Mouse (Mus musculus) kidney, postnatal 10 days (tissue): ENCODE measurements at regions not wholly inside any gene's neighbourhood (a gene's known extent, or its start where the extent isn't known, plus 50 kb on each side); places are given as distances from the start of the nearest gene placed in this dataset.

ENCODE experiments used
- DNase-seq: peaks from one replicate; pipeline ENCODE4 v3.0.0; 2021; ENCODE audit warnings: mixed read lengths

DNA sequence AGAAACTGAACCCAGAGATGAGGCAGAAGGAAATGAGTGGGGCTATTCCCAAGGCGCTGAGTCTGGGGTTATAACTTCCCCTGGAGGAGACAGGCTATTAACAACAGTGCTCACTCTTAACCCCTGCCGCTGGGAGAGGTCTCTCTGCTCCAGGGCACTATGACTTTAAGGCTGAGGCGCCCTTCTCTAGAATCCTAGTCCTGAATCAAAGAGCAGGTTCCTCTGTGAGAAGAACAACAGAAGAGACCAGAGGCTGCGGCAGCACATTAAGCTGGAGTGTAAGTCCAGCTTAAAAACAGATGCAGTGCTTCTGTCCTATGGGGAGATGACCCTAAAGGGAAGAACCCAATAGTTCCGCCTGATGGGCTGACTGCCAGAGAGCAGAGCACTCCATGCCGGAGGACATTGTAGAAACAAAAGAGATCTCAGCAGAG lies 173.4 kb upstream of the Klf7 start:
- DNase-seq, result peak; percentile 69

DNA sequence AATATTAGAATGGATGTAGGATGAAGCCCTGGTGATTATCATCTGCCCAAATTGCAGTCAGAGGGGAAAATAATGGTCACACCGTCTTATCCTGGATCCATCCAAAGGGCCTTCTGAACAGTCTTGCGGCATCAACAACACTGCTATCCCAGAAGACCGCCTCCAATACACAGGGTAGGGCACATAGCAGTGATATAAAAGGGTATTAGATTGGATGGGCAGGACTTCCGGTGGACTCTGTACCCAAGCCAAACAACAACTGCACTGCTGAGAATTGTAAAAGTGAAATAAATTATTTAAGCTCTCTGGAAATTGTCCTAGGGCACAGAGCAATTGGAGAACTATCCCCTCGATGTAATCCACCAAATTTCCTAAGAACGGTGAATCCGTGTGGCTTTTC lies 173.0 kb upstream of the Klf7 start:
- DNase-seq, result no peak

DNA sequence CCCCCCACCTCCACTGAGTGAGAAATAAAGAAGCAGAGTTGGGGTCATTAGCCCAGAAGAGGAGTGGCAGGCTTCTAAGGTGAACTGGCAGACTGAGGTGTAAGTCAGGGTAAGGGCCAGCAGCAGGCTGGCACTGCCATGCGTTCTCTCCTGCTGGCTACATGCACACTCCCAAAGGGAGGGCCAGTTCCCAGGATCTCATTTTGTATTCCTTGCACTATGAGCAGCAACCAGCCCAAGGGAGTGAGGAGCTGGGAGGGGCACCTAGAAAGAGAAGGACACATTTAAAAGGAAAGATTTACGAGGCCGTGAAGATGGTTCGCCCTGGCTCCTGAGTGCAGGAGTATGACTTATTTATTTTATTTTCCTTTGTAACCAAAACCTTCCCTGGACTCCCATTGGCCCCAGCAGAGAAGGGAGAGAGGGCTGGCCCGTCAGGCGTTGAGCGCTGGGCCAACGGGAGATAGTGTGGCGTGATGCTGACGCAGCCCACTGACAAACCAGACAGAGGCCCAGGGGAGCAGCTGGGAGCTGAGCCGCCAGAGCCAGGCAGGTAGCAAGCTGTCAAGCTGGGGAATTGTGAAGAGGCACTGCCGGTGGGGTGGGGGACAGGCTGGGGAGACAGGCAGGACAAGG lies 166.8 kb upstream of the Klf7 start:
- DNase-seq, result peak; percentile 26

DNA sequence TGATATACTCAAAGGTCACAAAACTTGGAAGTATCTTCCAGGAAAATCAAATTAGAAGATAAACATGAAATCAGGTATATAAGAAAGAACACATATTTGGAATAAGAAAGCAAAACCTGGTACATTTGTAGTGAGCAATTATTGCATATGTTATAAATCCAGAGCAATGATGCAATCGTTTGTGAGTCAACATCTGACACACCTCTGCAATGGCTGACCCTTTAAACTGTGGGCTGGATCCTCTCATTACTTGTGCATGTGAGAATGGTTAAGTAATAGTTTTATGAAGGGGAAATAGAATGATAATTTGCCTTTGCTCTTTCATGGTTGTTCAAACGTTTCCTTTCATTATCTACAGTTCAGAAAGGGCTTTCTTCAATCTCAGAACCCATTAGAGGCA lies 165.0 kb upstream of the Klf7 start:
- no peak for DNase-seq

DNA sequence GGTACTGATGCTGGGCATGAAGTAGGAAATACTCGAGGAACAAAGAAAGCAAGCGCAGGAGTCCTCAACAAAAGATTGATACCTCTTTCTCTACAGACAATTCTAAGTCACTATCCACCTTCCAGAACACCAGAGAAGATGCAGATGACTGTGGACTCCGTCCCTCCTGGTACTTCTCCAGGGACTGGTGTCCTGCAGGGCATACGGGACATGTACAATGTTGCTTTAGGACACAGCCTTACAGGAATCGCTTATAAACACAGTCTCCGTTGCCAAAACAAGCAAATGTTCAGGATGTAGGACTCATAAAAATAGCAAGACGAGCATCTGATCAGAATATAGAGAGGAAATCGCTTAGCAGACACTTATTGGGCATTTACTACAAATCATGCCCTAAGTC lies 162.6 kb upstream of the Klf7 start:
- no peak for DNase-seq

DNA sequence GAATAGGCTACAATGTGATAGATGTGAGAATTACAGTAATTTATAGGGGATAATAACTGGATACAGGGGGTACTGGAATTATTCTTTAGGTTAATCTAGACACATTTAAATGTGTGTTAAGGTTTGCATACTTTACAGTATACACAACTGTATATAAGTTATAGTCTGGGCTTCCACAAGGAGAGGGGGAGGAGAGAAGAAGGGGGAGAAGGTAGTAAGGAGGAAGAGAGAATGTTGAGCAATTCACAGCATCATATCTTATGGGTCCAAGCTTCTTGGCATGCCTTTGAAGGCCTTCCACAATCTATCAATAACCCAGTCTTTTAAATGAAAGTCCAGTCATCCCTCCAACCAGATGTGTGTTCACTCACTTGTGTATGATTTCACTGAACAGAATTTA lies 153.8 kb upstream of the Klf7 start:
- DNase-seq, result no peak

DNA sequence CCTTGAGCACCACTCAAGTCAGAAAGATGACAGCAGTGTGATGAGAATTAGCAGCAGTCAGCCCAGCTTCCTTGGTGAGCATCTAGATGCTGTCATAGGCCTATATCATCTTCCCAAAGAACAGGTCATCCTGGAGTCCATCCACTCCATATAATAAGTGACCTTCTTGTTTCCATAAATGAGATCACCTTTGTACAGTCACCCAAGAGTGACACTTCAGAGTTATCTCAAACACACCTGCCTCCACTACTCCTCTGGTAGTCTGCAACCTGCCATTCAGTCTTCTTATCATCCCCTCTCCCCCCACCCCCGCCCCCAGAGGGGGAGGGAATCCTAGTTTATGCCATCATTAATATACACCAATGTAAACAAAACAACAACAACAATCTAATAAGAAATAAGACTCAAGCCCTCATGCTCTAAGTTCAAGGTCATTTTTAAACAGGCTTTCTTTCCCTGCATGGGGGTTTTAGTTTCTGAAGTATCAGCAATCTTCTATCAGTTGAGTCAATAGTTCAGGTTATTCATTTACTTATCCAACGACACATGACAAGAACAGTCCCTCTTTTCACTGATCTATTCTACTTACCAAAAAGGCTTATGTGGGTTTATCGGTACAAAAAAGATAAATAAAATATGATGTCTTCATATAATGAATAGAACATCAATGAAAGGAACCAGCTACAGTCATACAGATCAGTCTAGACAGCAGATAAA lies 153.2 kb upstream of the Klf7 start:
- DNase-seq, result no peak

DNA sequence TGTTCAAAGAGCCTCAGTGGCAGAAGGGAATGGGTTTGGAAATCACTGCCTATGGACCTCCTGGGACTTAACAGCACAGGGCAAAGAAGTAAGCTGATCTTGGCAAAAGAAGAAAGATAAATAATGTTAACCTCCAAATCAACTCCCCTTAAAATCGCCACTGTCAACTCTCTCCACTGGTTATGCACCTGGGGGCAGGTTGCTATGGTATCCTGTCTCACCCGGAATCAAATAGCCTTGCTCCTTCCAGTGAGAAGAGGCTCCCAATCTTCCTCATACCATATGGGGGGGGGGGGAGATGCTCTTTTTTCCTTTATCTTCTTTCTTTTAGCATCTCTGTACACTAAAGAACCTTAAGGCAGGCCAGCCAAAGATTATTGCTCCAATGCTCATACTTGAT lies 135.2 kb upstream of the Klf7 start:
- no peak for DNase-seq

DNA sequence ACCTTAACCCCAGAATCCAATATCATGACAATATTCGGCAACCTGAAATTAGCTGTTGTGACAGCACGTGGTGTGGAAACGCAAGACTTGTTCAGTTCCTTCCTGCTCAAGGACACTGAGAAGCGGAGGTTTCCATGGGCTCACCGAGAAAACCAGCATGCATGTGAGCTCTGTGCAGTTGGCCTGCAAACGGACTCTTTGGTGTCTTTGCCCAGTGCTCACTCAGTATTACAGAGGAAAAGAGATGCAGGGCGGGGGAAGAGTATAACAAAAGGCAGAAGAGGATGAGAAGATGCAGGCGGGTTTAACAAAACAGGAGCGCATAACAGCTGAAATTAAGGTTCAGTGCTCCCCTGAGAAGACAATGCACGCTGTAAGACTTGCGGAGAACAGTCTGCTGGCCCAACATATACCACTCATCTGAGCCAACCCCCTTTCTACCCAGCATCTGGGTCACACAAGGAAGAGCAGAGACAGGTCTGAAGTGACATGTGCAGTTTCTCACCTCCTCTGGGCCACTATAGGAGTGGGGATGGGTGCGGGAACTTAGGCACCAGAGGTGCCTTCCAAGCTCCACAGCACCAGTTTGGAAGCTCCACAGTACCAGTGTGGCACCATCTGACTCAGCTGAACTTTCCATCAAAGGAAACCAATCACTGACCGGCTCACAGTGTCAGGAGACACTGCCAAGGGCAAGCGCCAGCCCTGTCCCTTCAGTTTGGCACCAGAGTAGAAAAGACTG lies 133.6 kb upstream of the Klf7 start:
- DNase-seq, result peak; percentile 9

DNA sequence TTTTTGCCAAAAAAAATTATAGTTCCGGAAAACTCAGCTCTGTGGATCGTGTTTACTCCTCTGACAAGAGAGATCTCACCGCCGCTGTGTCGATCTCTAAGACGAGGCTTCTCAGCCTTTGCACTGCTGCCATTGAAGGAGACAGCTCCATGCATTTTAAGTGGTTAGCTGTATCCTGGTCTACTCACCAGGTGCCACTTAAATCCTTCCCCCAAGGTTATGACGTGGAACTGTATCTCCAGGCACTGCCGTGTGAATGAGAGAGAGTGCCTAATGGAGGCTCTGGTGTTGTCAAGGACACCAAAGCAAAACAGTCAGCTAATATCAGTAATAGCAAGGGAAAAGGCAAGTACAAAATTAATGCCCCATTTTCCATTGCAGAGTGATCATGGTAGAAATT lies 132.6 kb upstream of the Klf7 start:
- no peak for DNase-seq

DNA sequence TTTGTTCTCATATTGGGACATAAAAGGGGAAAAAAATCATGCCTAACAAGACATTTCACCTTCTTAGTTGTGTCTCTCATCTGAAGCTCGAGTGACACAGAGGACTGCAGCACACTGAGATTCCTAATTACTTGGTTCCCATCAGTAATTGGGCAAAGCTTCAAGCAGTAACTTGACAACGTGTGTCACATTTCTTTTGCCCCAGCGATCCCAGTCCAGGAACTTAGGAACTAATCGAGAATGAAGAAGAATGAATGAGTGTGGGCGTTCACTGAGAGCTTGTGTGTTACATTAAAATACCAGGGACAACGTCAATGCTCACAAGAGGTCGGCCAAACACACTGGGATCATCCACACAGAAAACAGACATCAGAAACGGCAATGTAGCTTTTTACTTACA lies 131.9 kb upstream of the Klf7 start:
- DNase-seq, result no peak

DNA sequence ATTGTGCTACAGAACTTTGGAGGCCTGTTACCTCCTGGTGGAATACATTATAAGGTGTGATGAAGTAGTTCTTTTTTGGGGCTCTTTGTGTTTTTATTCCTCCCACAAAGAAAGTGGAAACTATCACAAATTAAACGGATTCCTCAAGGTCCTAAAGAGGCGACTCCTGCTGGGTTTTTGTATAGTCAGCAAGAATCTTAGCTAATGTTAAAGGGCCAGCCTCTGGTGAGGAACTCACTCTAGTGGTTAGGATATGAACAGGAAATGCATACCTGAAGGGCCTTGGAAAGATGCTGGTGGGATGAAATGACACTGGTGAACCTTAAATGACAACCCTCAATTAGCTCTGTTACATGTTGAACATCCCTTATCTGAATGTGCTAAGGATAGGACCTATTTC lies 120.3 kb upstream of the Klf7 start:
- DNase-seq, result no peak

DNA sequence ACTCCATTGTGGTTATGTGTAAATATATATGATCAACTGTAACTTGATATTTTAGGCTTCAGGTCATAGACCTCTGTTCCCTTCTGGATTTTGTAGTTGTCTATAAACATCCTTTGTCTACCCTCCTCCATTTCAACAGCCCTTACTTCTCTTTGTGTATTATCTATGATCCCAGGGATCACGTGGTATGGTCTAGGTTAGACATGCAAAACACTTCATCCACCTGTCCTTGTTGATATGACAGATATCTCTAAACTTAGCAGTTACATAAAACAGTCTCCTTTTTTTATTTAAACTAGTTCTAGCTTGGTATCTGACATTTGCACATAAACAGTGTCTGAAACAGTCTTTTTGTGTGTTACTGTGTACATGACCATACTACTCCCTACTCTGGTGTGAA lies 107.6 kb upstream of the Klf7 start:
- DNase-seq, result no peak

DNA sequence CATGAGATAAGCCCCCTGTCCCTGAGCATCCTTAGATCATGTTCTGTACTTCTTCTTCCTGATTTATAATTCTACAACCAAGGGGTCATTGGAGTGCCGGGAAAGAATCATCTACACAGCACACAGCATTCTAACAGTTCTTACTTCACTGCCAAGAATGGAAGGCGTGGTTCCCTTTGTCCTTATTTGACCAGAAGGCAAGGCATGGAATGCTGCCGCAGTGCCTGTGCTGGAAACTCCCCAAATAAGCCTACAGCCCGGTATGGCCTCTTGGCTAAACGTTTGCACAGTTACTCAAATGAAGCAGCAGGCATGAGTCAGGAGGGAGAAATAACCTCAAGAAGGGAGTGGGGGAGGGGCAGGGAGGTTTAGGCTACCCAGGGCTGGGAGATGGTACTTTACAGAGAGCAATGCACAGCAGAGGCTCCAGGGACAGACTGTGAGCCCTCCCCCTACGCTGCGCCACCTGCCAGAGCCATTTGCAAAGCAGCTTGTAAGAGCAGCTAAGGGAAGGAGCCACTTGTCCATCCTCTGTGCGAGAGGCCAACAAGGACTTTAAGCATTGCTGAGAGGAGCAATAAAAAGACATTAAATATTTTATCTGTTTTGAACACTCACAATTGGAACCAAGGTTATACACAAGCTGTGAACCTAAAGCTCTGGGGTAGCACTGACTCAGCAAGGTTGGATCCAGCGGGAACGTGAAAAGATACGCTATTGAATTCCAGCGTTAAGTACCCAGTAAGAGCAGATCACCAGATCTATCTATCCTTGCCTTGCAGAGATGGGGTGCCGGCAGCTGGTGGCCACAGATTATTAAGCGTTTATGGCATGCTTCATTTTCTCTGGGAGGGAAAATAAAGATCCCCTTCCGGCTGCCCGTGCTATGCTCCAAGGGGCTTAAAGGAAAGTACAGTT lies 104.2 kb upstream of the Klf7 start:
- DNase-seq, result peak; percentile 60

DNA sequence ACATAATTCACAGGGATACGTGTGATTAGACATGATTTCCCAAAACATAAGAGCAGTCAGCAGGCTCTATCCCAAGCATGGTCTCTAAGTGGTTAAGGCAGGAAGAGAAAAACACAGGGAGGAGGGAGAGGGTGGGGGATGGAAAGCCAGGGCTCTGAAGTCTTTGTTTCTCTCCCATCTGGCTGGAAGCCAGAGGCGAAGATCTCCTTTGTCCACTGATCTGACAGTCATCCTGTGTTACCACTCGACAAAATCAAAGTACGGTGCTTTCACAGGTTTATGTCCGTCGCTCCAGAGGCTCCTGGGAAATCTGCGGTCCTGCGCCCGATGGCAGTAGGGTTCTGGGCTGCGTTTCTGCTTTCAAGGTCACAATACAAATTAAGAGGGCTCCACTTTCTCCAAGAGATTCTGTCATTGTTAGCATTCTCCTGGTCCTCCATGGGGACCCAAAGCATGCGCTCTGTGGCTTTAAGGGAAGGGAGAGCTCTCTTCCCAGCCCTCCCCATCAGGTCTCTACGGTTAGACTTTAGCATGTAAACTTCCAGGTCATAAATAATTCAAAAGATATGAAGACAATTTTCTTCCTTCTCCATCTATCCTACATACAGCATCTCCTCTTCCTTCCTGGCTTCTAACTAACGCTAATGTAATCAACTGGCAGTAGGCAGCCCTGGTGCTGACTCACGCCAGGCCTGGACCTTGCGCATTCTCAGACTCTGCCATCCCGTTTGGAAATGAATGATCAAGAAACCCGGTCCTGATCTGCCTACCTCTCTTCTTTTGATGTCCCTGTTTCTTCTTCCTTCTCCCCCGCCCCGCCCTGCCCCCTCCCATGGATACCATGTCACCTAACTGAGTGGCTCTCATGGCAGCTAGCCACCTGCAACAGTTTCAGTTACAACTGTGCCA lies 102.0 kb upstream of the Klf7 start:
- DNase-seq, result peak; percentile 68

DNA sequence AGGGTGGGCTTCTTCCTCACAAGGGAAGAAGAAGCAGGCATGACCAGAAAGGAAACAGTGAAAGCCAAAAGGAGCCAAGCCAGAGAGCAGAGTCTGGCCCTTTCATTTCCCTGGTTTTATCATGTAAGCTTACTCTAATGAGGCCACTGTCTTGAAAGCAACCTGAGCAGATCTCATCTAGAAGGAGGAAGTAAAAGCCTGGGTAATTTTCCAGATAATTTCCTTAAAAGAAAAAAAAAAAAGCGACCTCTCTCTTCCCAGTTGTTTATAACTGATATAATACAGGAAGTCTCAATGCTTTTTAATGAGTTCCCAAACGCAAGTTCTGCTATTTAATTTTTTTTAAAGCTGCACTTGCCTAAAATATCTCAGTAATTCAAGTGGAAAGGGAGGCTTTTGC lies 100.4 kb upstream of the Klf7 start:
- no peak for DNase-seq

DNA sequence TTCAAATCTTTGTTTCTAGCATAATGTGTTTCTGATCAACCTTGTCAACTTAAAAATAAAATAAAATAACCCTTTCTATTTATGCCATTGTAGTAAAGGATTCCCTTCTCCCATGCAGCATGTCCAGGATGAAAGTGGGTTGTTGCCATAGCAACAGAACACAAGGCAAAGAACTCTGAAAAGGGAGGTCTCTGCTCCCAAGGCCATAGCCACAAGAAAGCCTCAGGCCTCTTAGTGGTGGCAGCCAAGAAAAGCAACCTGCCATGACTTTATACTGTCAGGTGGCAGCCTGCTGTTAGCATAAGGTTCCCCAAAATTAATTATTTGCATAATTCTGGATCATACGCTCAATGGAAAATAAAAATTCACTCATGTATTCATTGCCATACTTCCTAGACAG lies 98.4 kb upstream of the Klf7 start:
- DNase-seq, result no peak

DNA sequence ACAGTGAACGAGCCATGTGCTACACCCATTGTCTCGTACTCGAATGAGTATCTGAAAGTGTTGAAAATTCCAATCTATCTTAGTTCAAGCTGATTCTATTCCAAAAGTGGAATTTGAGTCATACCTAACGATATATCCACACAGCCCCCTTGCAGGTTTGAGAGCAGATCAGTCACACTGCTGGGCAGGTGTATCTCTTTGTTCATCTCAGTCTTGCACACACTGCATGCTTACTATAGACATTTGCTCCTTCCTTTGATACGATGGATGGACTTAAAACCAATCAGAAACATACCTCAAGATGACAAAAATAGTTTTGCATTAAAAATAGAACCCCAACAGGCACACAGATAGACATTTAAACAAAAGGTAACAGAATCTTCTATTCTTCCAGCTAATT lies 98.0 kb upstream of the Klf7 start:
- no peak for DNase-seq

DNA sequence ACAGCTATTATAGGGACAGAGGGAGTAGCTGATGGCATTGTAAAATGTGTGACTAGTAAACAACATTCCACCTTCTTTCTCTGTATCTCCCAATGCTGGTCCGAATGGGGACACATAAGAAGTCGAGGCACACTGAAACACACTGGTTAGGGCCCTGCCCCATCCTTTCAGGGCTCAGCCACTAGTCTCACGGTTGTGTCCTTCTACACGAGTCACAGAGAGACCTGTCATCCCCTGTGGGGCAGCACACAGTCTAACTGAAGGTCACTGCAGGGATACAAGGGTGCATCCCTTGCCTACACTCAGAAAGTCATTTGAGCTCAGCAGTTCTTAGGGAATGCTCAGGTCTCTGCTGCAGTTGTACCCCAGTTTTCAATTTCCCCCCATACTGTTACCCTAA lies 93.6 kb upstream of the Klf7 start:
- DNase-seq, result no peak

DNA sequence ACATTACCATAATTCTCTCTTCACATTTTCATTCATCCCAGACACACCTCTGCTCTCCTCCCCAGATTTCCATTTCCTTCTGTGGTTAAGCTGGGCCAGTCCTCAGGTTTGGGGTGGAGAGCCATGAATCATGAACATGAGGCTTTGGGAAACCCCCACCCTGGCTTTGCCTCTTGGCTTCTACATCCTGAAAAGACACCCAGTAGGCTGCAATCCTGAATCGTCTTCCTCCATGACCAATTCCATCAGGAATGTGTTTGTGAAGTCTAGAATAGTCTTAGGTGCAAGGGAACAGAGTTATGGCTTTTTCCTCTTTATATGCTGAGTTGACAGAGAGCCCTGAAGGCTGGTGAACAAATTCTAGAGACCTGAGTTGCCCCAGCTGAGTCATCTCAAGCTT lies 87.0 kb upstream of the Klf7 start:
- no peak for DNase-seq

DNA sequence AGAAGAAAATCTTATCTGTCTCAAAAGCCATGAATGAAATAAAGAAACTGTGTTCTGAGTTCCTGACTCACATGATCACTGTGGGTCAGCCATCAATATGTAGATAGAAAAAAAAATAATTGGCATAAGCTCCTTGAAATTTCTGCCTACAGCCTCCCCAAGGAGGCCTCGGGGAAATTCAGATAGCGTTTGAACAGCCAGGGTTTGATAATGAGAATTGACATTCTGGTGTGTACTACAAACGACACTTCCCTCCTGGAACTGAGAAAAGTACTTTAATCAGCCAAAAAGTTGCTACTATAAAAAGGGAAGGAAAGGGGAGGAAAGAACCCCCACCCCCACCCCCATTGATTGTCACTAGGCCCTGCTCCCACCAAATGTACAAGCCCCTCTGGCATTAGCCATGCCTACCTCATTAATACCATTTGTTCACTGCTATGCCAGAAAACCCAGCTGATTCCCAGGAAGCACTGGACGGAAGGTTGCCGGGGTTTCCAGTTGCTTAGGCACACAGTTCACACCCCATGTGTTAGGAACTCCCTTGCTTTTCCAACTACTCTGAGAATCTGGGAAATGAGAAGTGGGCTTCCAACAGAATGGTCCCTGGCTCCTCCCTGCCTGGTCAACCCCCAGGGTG lies 78.4 kb upstream of the Klf7 start:
- DNase-seq, result no peak

DNA sequence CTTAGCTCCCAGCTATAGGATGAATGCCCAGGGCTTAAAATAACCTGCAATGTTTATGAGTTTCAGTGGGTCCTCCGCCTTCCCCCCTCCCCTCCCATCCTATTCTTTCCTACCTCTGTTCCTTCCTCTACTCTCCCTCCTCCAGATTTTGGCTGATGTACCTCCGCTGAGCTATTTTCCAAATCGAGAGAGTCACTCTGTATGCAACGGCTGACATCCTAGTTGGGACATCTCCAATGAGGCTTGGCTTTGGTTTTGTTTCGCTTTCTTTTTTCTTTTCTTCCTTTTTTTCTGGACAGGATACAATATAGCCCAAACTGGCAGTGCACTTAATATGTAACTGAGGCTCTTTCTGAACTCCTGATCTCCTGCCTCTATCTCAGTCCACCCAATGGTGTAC lies 76.7 kb upstream of the Klf7 start:
- DNase-seq, result no peak
